Mouse (Mus musculus) ES-E14 (cell line): Measurements from ENCODE around the gene Fam71a. TPM values are rescaled to one million over a fixed set of nuclear protein-coding genes. Genes with fewer than 3 reads are reported as not detected.
"Not testable (repeated sequence)": the region's sequence is repeated elsewhere in the genome, so short reads cannot be mapped to it uniquely, and the experiment has no call there.

Experiments used
- DNase-seq: peaks from one replicate; pipeline ENCODE4 v3.0.0-alpha.2; 2013; ENCODE audit warnings: low read depth, low spot score
- H3K27ac ChIP-seq: 2 replicates; pipeline ENCODE4 v1.5.1; 2012; ENCODE audit warnings: low read depth, mild to moderate bottlenecking, low read length, moderate library complexity, mixed read lengths; ENCODE audit not compliant: poor library complexity, insufficient read depth, severe bottlenecking
- H3K36me3 ChIP-seq: 2 replicates; pipeline ENCODE4 v1.6.1; 2012; ENCODE audit warnings: mild to moderate bottlenecking, low read length, moderate library complexity, mixed read lengths; ENCODE audit not compliant: control insufficient read depth, poor library complexity, insufficient read depth, severe bottlenecking
- H3K4me1 ChIP-seq, 2 experiments: fragments of 150-350 bp in 1 of 2; sonication (generic) in 1 of 2; 2 replicates each; pipeline ENCODE4 v1.6.1; 2012; ENCODE audit warnings: low read length in 2 of 2, mild to moderate bottlenecking in 1 of 2, mixed read lengths in 1 of 2; ENCODE audit not compliant: control insufficient read depth in 2 of 2, insufficient read depth in 2 of 2, poor library complexity in 1 of 2
- H3K4me3 ChIP-seq, 2 experiments: fragments of 150-350 bp in 1 of 2; sonication (generic) in 1 of 2; 2 replicates each; pipeline ENCODE4 v1.5.1; 2012; ENCODE audit warnings: low read length in 2 of 2, low read depth in 1 of 2, mild to moderate bottlenecking in 1 of 2, mixed read lengths in 1 of 2; ENCODE audit not compliant: insufficient read depth in 1 of 2, poor library complexity in 1 of 2, severe bottlenecking in 1 of 2
- H3K9ac ChIP-seq: 2 replicates; pipeline ENCODE4 v1.6.1; 2012; ENCODE audit warnings: low read depth, mild to moderate bottlenecking, low read length, mixed read lengths; ENCODE audit not compliant: poor library complexity, insufficient read depth, severe bottlenecking
- H3K9me3 ChIP-seq: fragments of 150-350 bp; sonication (generic); 2 replicates; pipeline ENCODE4 v1.6.1; 2012; ENCODE audit warnings: low read depth, mild to moderate bottlenecking, low read length; ENCODE audit not compliant: control insufficient read depth, insufficient read depth
- CHD2 ChIP-seq: IDR thresholded peaks from 2 replicates; pipeline ENCODE4 v1.6.1; 2014; ENCODE audit warnings: mild to moderate bottlenecking, low read depth, low read length, inconsistent platforms
- HCFC1 ChIP-seq: IDR thresholded peaks from 2 replicates; pipeline ENCODE4 v1.6.1; 2012; ENCODE audit warnings: low read length, inconsistent platforms, borderline replicate concordance; ENCODE audit not compliant: insufficient read depth
- MAFK ChIP-seq: IDR thresholded peaks from 2 replicates; pipeline ENCODE4 v1.6.1; 2014; ENCODE audit warnings: mild to moderate bottlenecking, low read depth, low read length, inconsistent platforms; ENCODE audit not compliant: insufficient read depth
- ZC3H11A ChIP-seq: IDR thresholded peaks from 2 replicates; pipeline ENCODE4 v1.6.1; 2012; ENCODE audit warnings: low read depth, mild to moderate bottlenecking, inconsistent platforms, low read length, borderline replicate concordance
- ZNF384 ChIP-seq: IDR thresholded peaks from 2 replicates; pipeline ENCODE4 v1.6.1; 2012; ENCODE audit warnings: low read depth, low read length, inconsistent platforms
- in situ Hi-C, 2 experiments: fragments of 600-800 bp; cut with MboI; formaldehyde crosslinking; loops; one replicate each; pipeline ENCODE4 v1.15.1; 2025; ENCODE audit warnings: low sequenced_read_pairs in 2 of 2, inconsistent platforms in 1 of 2; ENCODE audit not compliant: unreplicated experiment in 2 of 2
- total RNA-seq: library from RNA; depleted of rRNA; stranded (reverse); fragments of 300-350 nt; gene quantifications from 2 replicates; pipeline ENCODE4 v1.2.3, GENCODE M21; 2012

The Fam71a gene
- total RNA-seq, 1 experiment, result not detected

DNA sequence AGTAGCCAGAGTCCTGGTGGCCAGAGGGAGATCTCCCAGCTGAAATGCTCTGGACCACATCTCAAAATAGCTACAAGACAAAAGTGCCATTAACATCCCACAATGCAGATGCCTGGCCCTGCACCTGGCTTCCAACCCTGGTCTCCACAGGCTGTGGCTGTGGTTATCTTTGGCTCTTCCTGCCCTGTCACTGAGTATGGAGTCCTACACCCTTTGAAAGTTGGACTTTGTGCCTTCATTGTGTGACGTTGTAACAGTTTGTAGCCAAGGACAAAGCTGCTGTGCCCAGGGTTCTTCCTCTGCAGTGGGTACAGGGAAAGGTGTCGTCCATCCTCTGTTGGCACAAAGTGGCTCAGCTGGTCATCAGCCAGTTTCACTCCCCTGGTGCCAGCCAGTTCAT, 5.8 kb upstream of the Fam71a start:
- H3K9me3 ChIP-seq, result no peaks in the 10 kb centered on the region
- no peaks in the 10 kb centered on the region for H3K4me1 ChIP-seq
- in situ Hi-C loops, result no loop called here
- no peak overlapping the region for H3K9ac ChIP-seq
- TF ChIP-seq MAFK (no peak), HCFC1 (no peak), CHD2 (no peak), ZC3H11A (no peak), ZNF384 (no peak)
- no peak overlapping the region for H3K4me3 ChIP-seq
- no peaks in the 10 kb centered on the region; the same call in 1 of the 2 replicates for H3K36me3 ChIP-seq
- H3K27ac ChIP-seq, result no peak overlapping the region
- DNase-seq, result no peak

GRCm38 (mm10) chr1:191166189-191166588, 1.6 kb upstream of the Fam71a start:
- in situ Hi-C loops, result no loop called here
- Histone ChIP-seq H3K36me3 (no peaks in the 10 kb centered on the region; the same call in 1 of the 2 replicates), H3K4me1 (no peaks in the 10 kb centered on the region)

DNA sequence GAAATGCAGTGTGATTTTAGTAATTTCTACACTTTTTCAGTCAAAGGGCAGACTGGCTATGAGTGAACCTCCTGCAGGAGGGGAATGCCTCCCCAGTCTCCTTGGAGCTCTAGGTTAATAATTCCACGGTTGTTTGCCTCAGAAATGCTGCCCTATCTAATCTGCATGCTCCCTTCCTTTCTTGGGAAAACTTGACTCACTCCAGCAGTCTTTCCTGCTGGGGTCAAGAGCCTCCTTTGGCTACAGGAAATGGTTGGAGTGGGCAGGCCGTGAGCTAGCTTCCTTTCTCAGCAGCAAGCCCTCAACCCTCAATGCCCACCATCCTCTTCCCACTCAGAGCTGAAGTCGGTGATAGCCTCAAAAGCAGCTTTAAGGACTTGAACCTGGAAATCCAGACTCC, 10.3 kb downstream of the Fam71a start:
- H3K4me3 ChIP-seq, result no peak overlapping the region
- H3K4me1 ChIP-seq, result no peaks in the 10 kb centered on the region
- H3K9ac ChIP-seq, result no peak overlapping the region
- no peaks in the 10 kb centered on the region for H3K36me3 ChIP-seq
- in situ Hi-C loops, result no loop called here
- no peaks in the 10 kb centered on the region for H3K9me3 ChIP-seq
- no peak for DNase-seq
- no peak for TF ChIP-seq HCFC1
- TF ChIP-seq MAFK, result no peak
- no peak for TF ChIP-seq ZNF384
- no peak for TF ChIP-seq CHD2
- TF ChIP-seq ZC3H11A, result no peak
- no peak overlapping the region for H3K27ac ChIP-seq

More at GRCm38 (mm10) chr1:191166189-191166588, 1.6 kb upstream of the Fam71a start:
- Histone ChIP-seq H3K9me3 (no peaks in the 10 kb centered on the region), H3K9ac (no peak overlapping the region), H3K4me3 (no peak overlapping the region), H3K27ac (no peak overlapping the region)
- TF ChIP-seq CHD2 (no peak), MAFK (no peak), HCFC1 (no peak), ZC3H11A (no peak), ZNF384 (no peak)
- DNase-seq, result no peak

DNA sequence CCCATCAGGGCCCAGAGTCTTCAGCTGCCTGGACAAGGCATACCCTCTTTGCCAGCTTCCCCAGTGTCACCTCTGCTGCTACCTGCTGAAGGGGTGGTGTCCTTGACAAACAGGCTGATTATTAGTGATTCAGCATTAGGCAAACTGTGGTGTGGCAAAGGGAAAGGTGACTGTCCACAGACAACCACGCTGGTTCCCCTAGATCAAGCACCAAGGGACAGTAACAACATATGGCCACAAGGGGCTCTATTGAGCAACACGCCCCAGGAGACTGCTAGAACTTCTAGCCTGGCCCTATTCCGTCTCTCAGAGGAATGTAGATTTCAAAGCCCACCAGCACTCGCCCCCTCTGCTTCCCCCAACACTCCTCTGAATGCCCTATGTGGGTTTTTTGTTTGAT, 11.6 kb downstream of the Fam71a start:
- Histone ChIP-seq H3K9ac (no peak overlapping the region), H3K27ac (no peak overlapping the region), H3K9me3 (no peaks in the 10 kb centered on the region), H3K4me1 (no peaks in the 10 kb centered on the region), H3K36me3 (no peaks in the 10 kb centered on the region), H3K4me3 (no peak overlapping the region)
- TF ChIP-seq HCFC1 (no peak), MAFK (no peak), ZNF384 (no peak), ZC3H11A (no peak), CHD2 (no peak)
- in situ Hi-C loops, result no loop called here
- DNase-seq, result peak; percentile 40

GRCm38 (mm10) chr1:191150924-191151605, 13.6 kb downstream of the Fam71a start:
- TF ChIP-seq ZNF384 (no peak), MAFK (no peak), CHD2 (no peak), HCFC1 (no peak), ZC3H11A (no peak)
- H3K9me3 ChIP-seq, result no peaks in the 10 kb centered on the region

GRCm38 (mm10) chr1:191149489-191149888, 15.1 kb downstream of the Fam71a start:
- H3K4me3 ChIP-seq, H3K4me1 ChIP-seq, H3K9ac ChIP-seq, H3K27ac ChIP-seq, DNase-seq, in situ Hi-C loops, H3K36me3 ChIP-seq, H3K9me3 ChIP-seq: not testable (repeated sequence)

More at GRCm38 (mm10) chr1:191150924-191151605, 13.6 kb downstream of the Fam71a start:
- no peak overlapping the region for H3K9ac ChIP-seq
- no peak for DNase-seq
- H3K4me3 ChIP-seq, result no peak overlapping the region
- H3K27ac ChIP-seq, result no peak overlapping the region
- in situ Hi-C loops, result no loop called here
- H3K36me3 ChIP-seq, result no peaks in the 10 kb centered on the region
- H3K4me1 ChIP-seq, result no peaks in the 10 kb centered on the region
